Mouse (Mus musculus) neural tube, embryonic 12.5 days (tissue): Measurements from ENCODE around the gene Cnga1. TPM values are rescaled to one million over a fixed set of nuclear protein-coding genes. Genes with fewer than 3 reads are reported as not detected.
"Not testable (repeated sequence)": the region's sequence is repeated elsewhere in the genome, so short reads cannot be mapped to it uniquely, and the experiment has no call there.

Experiments
- ATAC-seq: fragments of 200-750 bp; cut with Nextera tagmentation; 2 replicates; pipeline ENCODE4 v1.8.0; 2017; ENCODE audit warnings: low read depth, mild to moderate bottlenecking, moderate TSS enrichment, moderate library complexity; ENCODE audit not compliant: low FRiP score
- H3K27ac ChIP-seq: fragments of 300-500 bp; sonication (generic); 2 replicates; pipeline ENCODE4 v1.5.1; 2016
- H3K27me3 ChIP-seq: fragments of 300-500 bp; sonication (generic); replicated peaks from 2 replicates; pipeline ENCODE4 v1.6.1; 2016; ENCODE audit warnings: mild to moderate bottlenecking
- H3K36me3 ChIP-seq: fragments of 300-500 bp; sonication (generic); 2 replicates; pipeline ENCODE4 v1.6.1; 2016; ENCODE audit warnings: mild to moderate bottlenecking
- H3K4me1 ChIP-seq: fragments of 300-500 bp; sonication (generic); 2 replicates; pipeline ENCODE4 v1.6.1; 2016
- H3K4me2 ChIP-seq: fragments of 300-500 bp; sonication (generic); replicated peaks from 2 replicates; pipeline ENCODE4 v1.6.1; 2016; ENCODE audit warnings: mild to moderate bottlenecking
- H3K4me3 ChIP-seq: fragments of 300-500 bp; sonication (generic); 2 replicates; pipeline ENCODE4 v1.5.1; 2016
- H3K9ac ChIP-seq: fragments of 300-500 bp; sonication (generic); 2 replicates; pipeline ENCODE4 v1.6.1; 2016; ENCODE audit warnings: mild to moderate bottlenecking
- H3K9me3 ChIP-seq: fragments of 300-500 bp; sonication (generic); 2 replicates; pipeline ENCODE4 v1.6.1; 2016; ENCODE audit warnings: mild to moderate bottlenecking
- WGBS: fragments of 180-500 bp; shearing (Covaris S2); methylation state at CpG from one replicate; pipeline ENCODE4 v1.1.7; 2016; 5-methylcytosine and 5-hydroxymethylcytosine counted together
- polyA plus RNA-seq: library from polyadenylated mRNA; unstranded; fragments of >200 nt; fragmentation: Nextera tagmentation; extraction: Ambion mirVana; gene quantifications from 2 replicates; pipeline ENCODE4 v1.2.1, GENCODE M21; 2016

Cnga1 gene
- polyA plus RNA-seq, 1 experiment from 2014 or later, result not detected

- ATAC-seq, result no peak
- Histone ChIP-seq H3K27ac (no peak overlapping the region), H3K27me3 (no peaks in the 10 kb centered on the region), H3K4me2 (no peak overlapping the region), H3K4me1 (no peaks in the 10 kb centered on the region), H3K9ac (no peak overlapping the region), H3K4me3 (no peak overlapping the region), H3K36me3 (no peaks in the 10 kb centered on the region), H3K9me3 (peaks cover 10% of the 10 kb centered on the region; the same call in 1 of the 2 replicates)
- 85% methylated on average over 5 of the region's 5 CpGs for WGBS
These were observed 78.5 kb downstream of the Cnga1 start for GRCm38 (mm10) chr5:72565621-72566020.

- 97% methylated on average over 2 of the region's 2 CpGs for WGBS
- not testable (repeated sequence) for H3K27me3 ChIP-seq, H3K4me1 ChIP-seq, H3K36me3 ChIP-seq, H3K9me3 ChIP-seq, ATAC-seq, H3K27ac ChIP-seq, H3K4me2 ChIP-seq, H3K4me3 ChIP-seq, H3K9ac ChIP-seq
These were observed 80.9 kb downstream of the Cnga1 start for GRCm38 (mm10) chr5:72563183-72563582.

DNA sequence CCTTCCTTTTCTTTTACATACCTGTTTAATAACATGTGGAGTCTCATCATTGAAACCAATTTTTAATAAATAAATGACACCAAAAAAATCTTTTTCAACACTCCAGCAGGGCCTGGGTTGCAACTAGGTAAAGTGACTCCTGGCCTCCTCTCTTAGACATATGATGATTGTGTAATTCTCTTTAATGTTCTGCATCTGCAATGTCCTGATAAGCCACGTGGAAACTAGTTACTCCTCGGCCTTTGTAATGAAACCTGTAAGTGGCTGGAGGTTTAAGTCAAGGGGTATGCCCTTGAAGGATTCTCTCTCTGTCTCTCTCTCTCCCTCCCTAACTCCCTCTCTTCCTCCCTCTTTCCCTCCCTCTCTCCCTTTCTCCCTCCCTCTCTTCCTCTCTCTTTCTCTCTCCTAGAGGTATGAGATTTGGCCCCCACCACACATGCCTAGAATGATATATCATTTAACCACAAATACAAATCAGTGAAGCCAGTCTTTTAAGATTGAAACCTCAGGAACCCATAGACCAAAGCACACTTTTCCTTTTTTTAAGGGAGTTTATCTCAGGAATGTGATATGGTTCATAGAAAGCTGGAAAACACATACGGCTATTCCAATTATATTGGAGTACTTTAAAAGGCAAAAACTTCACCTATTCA, 83.0 kb downstream of the Cnga1 start:
- H3K4me1 ChIP-seq, result peaks cover 8% of the 10 kb centered on the region; the same call in 1 of the 2 replicates
- H3K4me2 ChIP-seq, result no peak overlapping the region
- H3K9ac ChIP-seq, result no peak overlapping the region
- no peak overlapping the region for H3K4me3 ChIP-seq
- no peaks in the 10 kb centered on the region for H3K27me3 ChIP-seq
- 78% methylated on average over 3 of the region's 3 CpGs for WGBS
- H3K36me3 ChIP-seq, result no peaks in the 10 kb centered on the region
- no peak overlapping the region for H3K27ac ChIP-seq
- H3K9me3 ChIP-seq, result no peaks in the 10 kb centered on the region
- ATAC-seq, result no peak

- Histone ChIP-seq H3K4me1 (peaks cover 8% of the 10 kb centered on the region; the same call in 1 of the 2 replicates), H3K4me3 (peak within 1 kb of the TSS; percentile 69), H3K27me3 (no peaks in the 10 kb centered on the region), H3K9me3 (no peaks in the 10 kb centered on the region), H3K27ac (peak within 1 kb of the TSS; percentile 21; the same call in 1 of the 2 replicates), H3K36me3 (peaks cover 5% of the 10 kb centered on the region), H3K9ac (peak within 1 kb of the TSS; percentile 77), H3K4me2 (peak within 1 kb of the TSS; percentile 72)
- peak; percentile 95 for ATAC-seq
- under 1% methylated on average over 42 of the region's 42 CpGs for WGBS
These were observed 84.5 kb downstream of the Cnga1 start, which contains the start of gene Nfxl1 for GRCm38 (mm10) chr5:72559544-72560049. Gene Nfxl1 (minus strand): TSS chr5:72559684.

DNA sequence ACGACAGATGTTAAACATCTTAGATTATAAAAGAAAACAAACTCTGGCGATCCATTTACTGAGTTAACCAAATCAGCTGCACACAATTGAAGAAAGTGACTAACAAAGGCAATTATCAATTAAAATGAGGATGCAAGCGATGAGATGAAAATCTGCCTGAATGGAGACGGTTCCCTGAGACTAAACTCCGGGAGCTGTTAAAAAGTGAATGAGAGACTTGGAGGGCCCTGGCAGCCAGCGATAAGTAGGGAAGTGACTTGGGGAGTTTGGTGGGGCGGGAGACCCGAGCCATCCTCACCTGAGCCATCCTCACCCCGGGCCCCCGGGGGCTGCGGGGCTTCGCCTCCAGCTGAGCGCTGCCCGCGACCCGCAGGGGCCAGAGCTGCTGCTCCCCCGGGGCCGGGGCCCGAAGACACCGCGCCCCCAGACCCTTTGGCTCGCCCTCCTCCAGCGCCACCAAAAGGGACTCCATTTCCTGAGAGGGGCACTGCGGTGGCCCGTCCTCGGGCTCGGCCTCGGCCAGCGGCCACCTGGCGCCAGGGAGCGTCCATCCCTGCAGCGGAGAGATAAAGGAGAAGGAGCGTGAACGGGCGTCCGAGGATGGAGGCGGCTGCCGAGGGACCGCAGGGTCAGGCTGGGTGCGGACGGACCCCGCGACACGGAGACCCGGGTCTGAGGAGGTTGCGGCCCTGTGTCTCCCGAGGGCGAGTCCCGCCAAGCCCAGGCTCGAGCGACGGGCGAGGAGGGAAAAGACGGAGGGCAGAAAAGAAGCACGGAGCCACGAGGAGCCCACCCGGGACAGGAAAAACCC, 85.2 kb downstream of the Cnga1 start:
- Histone ChIP-seq H3K4me1 (peaks cover 8% of the 10 kb centered on the region; the same call in 1 of the 2 replicates), H3K4me2 (peak overlapping the region; percentile 72), H3K4me3 (peak overlapping the region; percentile 69), H3K27me3 (no peaks in the 10 kb centered on the region), H3K27ac (peak overlapping the region; percentile 21; the same call in 1 of the 2 replicates), H3K9ac (peak overlapping the region; percentile 77), H3K36me3 (peaks cover 8% of the 10 kb centered on the region), H3K9me3 (no peaks in the 10 kb centered on the region)
- ATAC-seq, result peak; percentile 84
- under 1% methylated on average over 57 of the region's 57 CpGs for WGBS

- Histone ChIP-seq H3K9me3 (no peaks in the 10 kb centered on the region), H3K4me2 (no peak overlapping the region), H3K36me3 (peaks cover 8% of the 10 kb centered on the region), H3K9ac (no peak overlapping the region), H3K27me3 (no peaks in the 10 kb centered on the region), H3K4me3 (no peak overlapping the region), H3K4me1 (peaks cover 8% of the 10 kb centered on the region; the same call in 1 of the 2 replicates), H3K27ac (no peak overlapping the region)
- ATAC-seq, result no peak
- WGBS, result 83% methylated on average over 3 of the region's 3 CpGs
These were observed 87.8 kb downstream of the Cnga1 start for GRCm38 (mm10) chr5:72556245-72556644.

Other genes starting within 250 kb of the Cnga1 start
- 3.2 and 3.7 TPM in 2 replicates for gene Corin, start 139.8 kb downstream of the Cnga1 start, polyA plus RNA-seq
- gene Nfxl1, start 84.6 kb downstream of the Cnga1 start, polyA plus RNA-seq, result 22.0 and 22.9 TPM in 2 replicates
- 3.5 and 4.2 TPM in 2 replicates for gene Zar1, start 63.0 kb downstream of the Cnga1 start, polyA plus RNA-seq
- gene Gm5868, start 56.7 kb downstream of the Cnga1 start, polyA plus RNA-seq, result 10.5 and 11.0 TPM in 2 replicates
- gene Nipal1, start 3.5 kb upstream of the Cnga1 start, polyA plus RNA-seq, result 0.45 and 0.76 TPM in 2 replicates
- 0.13 TPM in 1 of 2 replicates, not detected in the other for gene Txk, start 108.5 kb upstream of the Cnga1 start, polyA plus RNA-seq
- 7.2 and 7.9 TPM in 2 replicates for gene Tec, start 224.2 kb upstream of the Cnga1 start, polyA plus RNA-seq